Mouse (Mus musculus): Measurements from ENCODE around the gene Borcs5. TPM values are rescaled to one million over a fixed set of nuclear protein-coding genes. Genes with fewer than 3 reads are reported as not detected.

Borcs5 gene
- polyA plus RNA-seq, 1 experiment from 2014 or later: 32.9 TPM

GRCm38 (mm10) chr6:134631947-134632687 lies 7.2 kb upstream of the Borcs5 start, which contains the start of gene Mansc1:
Mansc1 (minus strand) TSS chr6:134632488.
- H3K27me3 ChIP-seq: peaks cover 33% of the 10 kb centered on the region
- H3K36me3 ChIP-seq: no peaks in the 10 kb centered on the region
- H3K4me1 ChIP-seq: peaks cover 12% of the 10 kb centered on the region
- H3K4me3 ChIP-seq: peak within 1 kb of the TSS; percentile 46
- 2% methylated on average over 46 of the region's 46 CpGs for WGBS
- H3K9me3 ChIP-seq: no peaks in the 10 kb centered on the region
- H3K9ac ChIP-seq (replicated peaks): peak within 1 kb of the TSS; percentile 53
- H3K27ac ChIP-seq (replicated peaks): no peak within 1 kb of the TSS
- peak; percentile 35; the same call in 1 of the 2 replicates for ATAC-seq (ENCODE audit: low FRiP score, low read depth)
- H3K4me2 ChIP-seq (replicated peaks): peak within 1 kb of the TSS; percentile 73

GRCm38 (mm10) chr6:134632756-134633155 lies 6.6 kb upstream of the Borcs5 start:
- Histone ChIP-seq H3K4me1 (peaks cover 12% of the 10 kb centered on the region), H3K27ac (replicated peaks) (no peak overlapping the region), H3K36me3 (no peaks in the 10 kb centered on the region), H3K9ac (replicated peaks) (no peak overlapping the region), H3K4me3 (peak overlapping the region; percentile 46), H3K9me3 (no peaks in the 10 kb centered on the region), H3K27me3 (peaks cover 33% of the 10 kb centered on the region), H3K4me2 (replicated peaks) (peak overlapping the region; percentile 73)
- 53% methylated on average over 5 of the region's 5 CpGs for WGBS
- no peak for ATAC-seq (ENCODE audit: low FRiP score, low read depth)

- no peak overlapping the region for H3K4me3 ChIP-seq
- H3K9me3 ChIP-seq: no peaks in the 10 kb centered on the region
- ATAC-seq (ENCODE audit: low FRiP score, low read depth): no peak
- no peak overlapping the region for H3K9ac ChIP-seq (replicated peaks)
- H3K4me1 ChIP-seq: peaks cover 12% of the 10 kb centered on the region
- 92% methylated on average over 8 of the region's 8 CpGs for WGBS
- no peaks in the 10 kb centered on the region for H3K36me3 ChIP-seq
- H3K27me3 ChIP-seq: peaks cover 33% of the 10 kb centered on the region
- H3K4me2 ChIP-seq (replicated peaks): no peak overlapping the region
- H3K27ac ChIP-seq (replicated peaks): no peak overlapping the region
These were observed 5.8 kb upstream of the Borcs5 start for GRCm38 (mm10) chr6:134633553-134633952.

GRCm38 (mm10) chr6:134636476-134636875 lies 2.8 kb upstream of the Borcs5 start:
- Histone ChIP-seq H3K27me3 (peaks cover 18% of the 10 kb centered on the region), H3K9ac (replicated peaks) (no peak overlapping the region), H3K9me3 (no peaks in the 10 kb centered on the region), H3K27ac (replicated peaks) (no peak overlapping the region), H3K4me1 (peaks cover 14% of the 10 kb centered on the region), H3K36me3 (no peaks in the 10 kb centered on the region), H3K4me2 (replicated peaks) (no peak overlapping the region), H3K4me3 (no peak overlapping the region)
- WGBS: 54% methylated on average over 4 of the region's 4 CpGs
- ATAC-seq (ENCODE audit: low FRiP score, low read depth): no peak

- Histone ChIP-seq H3K9me3 (no peaks in the 10 kb centered on the region), H3K4me2 (replicated peaks) (no peak overlapping the region), H3K4me1 (peaks cover 5% of the 10 kb centered on the region; the same call in 1 of the 2 replicates), H3K4me3 (no peak overlapping the region), H3K27me3 (no peaks in the 10 kb centered on the region), H3K36me3 (0 out of 2 replicates have a peak, but pooled peaks cover 3% of the 10 kb centered on the region), H3K9ac (replicated peaks) (no peak overlapping the region), H3K27ac (replicated peaks) (no peak overlapping the region)
- 88% methylated on average over 1 of the region's 1 CpGs for WGBS
- no peak for ATAC-seq (ENCODE audit: low FRiP score, low read depth)
These were observed 590 bp downstream of the Borcs5 start for GRCm38 (mm10) chr6:134639900-134640299.

- peaks cover 5% of the 10 kb centered on the region; the same call in 1 of the 2 replicates for H3K4me1 ChIP-seq
- H3K36me3 ChIP-seq: 0 out of 2 replicates have a peak, but pooled peaks cover 10% of the 10 kb centered on the region
- H3K4me2 ChIP-seq (replicated peaks): peak overlapping the region; percentile 59
- H3K4me3 ChIP-seq: peak overlapping the region; percentile 86
- H3K27ac ChIP-seq (replicated peaks): peak overlapping the region; percentile 79
- no peaks in the 10 kb centered on the region for H3K27me3 ChIP-seq
- 2% methylated on average over 57 of the region's 65 CpGs for WGBS
- H3K9me3 ChIP-seq: no peaks in the 10 kb centered on the region
- peak; percentile 99 for ATAC-seq (ENCODE audit: low FRiP score, low read depth)
- peak overlapping the region; percentile 81 for H3K9ac ChIP-seq (replicated peaks)
These were observed 1.5 kb downstream of the Borcs5 start for GRCm38 (mm10) chr6:134640485-134641475.

- peak overlapping the region; percentile 59 for H3K4me2 ChIP-seq (replicated peaks)
- peak overlapping the region; percentile 86 for H3K4me3 ChIP-seq
- H3K36me3 ChIP-seq: 0 out of 2 replicates have a peak, but pooled peaks cover 10% of the 10 kb centered on the region
- H3K4me1 ChIP-seq: peaks cover 5% of the 10 kb centered on the region; the same call in 1 of the 2 replicates
- H3K27ac ChIP-seq (replicated peaks): no peak overlapping the region
- ATAC-seq (ENCODE audit: low FRiP score, low read depth): no peak
- H3K9ac ChIP-seq (replicated peaks): 0 out of 2 replicates have a peak overlapping the region, but pooled peaks have one; percentile 81
- H3K9me3 ChIP-seq: no peaks in the 10 kb centered on the region
- WGBS: 82% methylated on average over 9 of the region's 9 CpGs
- H3K27me3 ChIP-seq: no peaks in the 10 kb centered on the region
These were observed 2.6 kb downstream of the Borcs5 start for GRCm38 (mm10) chr6:134641738-134642446.

GRCm38 (mm10) chr6:134643296-134643695 lies 4.0 kb downstream of the Borcs5 start:
- ATAC-seq (ENCODE audit: low FRiP score, low read depth): no peak
- no peak overlapping the region for H3K9ac ChIP-seq (replicated peaks)
- H3K36me3 ChIP-seq: 0 out of 2 replicates have a peak, but pooled peaks cover 10% of the 10 kb centered on the region
- no peak overlapping the region for H3K27ac ChIP-seq (replicated peaks)
- 87% methylated on average over 5 of the region's 5 CpGs for WGBS
- H3K4me2 ChIP-seq (replicated peaks): no peak overlapping the region
- H3K27me3 ChIP-seq: no peaks in the 10 kb centered on the region
- no peak overlapping the region for H3K4me3 ChIP-seq
- no peaks in the 10 kb centered on the region for H3K9me3 ChIP-seq
- peaks cover 14% of the 10 kb centered on the region for H3K4me1 ChIP-seq

- Histone ChIP-seq H3K4me1 (peaks cover 16% of the 10 kb centered on the region), H3K36me3 (0 out of 2 replicates have a peak, but pooled peaks cover 13% of the 10 kb centered on the region), H3K9ac (replicated peaks) (no peak overlapping the region), H3K4me3 (no peak overlapping the region), H3K27ac (replicated peaks) (no peak overlapping the region), H3K4me2 (replicated peaks) (no peak overlapping the region), H3K9me3 (no peaks in the 10 kb centered on the region), H3K27me3 (no peaks in the 10 kb centered on the region)
- 94% methylated on average over 6 of the region's 6 CpGs for WGBS
- ATAC-seq (ENCODE audit: low FRiP score, low read depth): no peak
These were observed 7.5 kb downstream of the Borcs5 start for GRCm38 (mm10) chr6:134646835-134647234.

- Histone ChIP-seq H3K27ac (replicated peaks) (peak overlapping the region; percentile 36; the same call in 1 of the 2 replicates), H3K4me2 (replicated peaks) (no peak overlapping the region)
These were observed 8.3 kb downstream of the Borcs5 start for GRCm38 (mm10) chr6:134647621-134648020.

GRCm38 (mm10) chr6:134648356-134648755 lies 9.0 kb downstream of the Borcs5 start:
- H3K9ac ChIP-seq (replicated peaks): no peak overlapping the region

More at GRCm38 (mm10) chr6:134647621-134648020, 8.3 kb downstream of the Borcs5 start:
- H3K36me3 ChIP-seq: 0 out of 2 replicates have a peak, but pooled peaks cover 13% of the 10 kb centered on the region
- H3K9me3 ChIP-seq: no peaks in the 10 kb centered on the region
- peak; percentile 68 for ATAC-seq (ENCODE audit: low FRiP score, low read depth)
- H3K4me3 ChIP-seq: no peak overlapping the region
- H3K9ac ChIP-seq (replicated peaks): no peak overlapping the region
- no peaks in the 10 kb centered on the region for H3K27me3 ChIP-seq
- peaks cover 16% of the 10 kb centered on the region for H3K4me1 ChIP-seq
- WGBS: 16% methylated on average over 5 of the region's 5 CpGs

More at GRCm38 (mm10) chr6:134648356-134648755, 9.0 kb downstream of the Borcs5 start:
- Histone ChIP-seq H3K36me3 (0 out of 2 replicates have a peak, but pooled peaks cover 13% of the 10 kb centered on the region), H3K27me3 (no peaks in the 10 kb centered on the region), H3K4me3 (no peak overlapping the region), H3K27ac (replicated peaks) (peak overlapping the region; percentile 52), H3K4me2 (replicated peaks) (no peak overlapping the region), H3K4me1 (peaks cover 16% of the 10 kb centered on the region), H3K9me3 (no peaks in the 10 kb centered on the region)
- ATAC-seq (ENCODE audit: low FRiP score, low read depth): no peak
- 41% methylated on average over 5 of the region's 5 CpGs for WGBS

All from midbrain, embryonic 12.5 days (tissue).